Mouse (Mus musculus): ENCODE results near the gene Cryzl1.

The Cryzl1 gene

GRCm38 (mm10) chr16:91688619-91689334 lies 40.0 kb downstream of the Cryzl1 start, which contains the start of gene Donson:
Donson (minus strand) TSS chr16:91688770.
- DNase-seq (ENCODE audit: low spot score): peak; percentile 94

- no peak for DNase-seq (ENCODE audit: low spot score)
These were observed 40.7 kb downstream of the Cryzl1 start for GRCm38 (mm10) chr16:91688023-91688618.

DNA sequence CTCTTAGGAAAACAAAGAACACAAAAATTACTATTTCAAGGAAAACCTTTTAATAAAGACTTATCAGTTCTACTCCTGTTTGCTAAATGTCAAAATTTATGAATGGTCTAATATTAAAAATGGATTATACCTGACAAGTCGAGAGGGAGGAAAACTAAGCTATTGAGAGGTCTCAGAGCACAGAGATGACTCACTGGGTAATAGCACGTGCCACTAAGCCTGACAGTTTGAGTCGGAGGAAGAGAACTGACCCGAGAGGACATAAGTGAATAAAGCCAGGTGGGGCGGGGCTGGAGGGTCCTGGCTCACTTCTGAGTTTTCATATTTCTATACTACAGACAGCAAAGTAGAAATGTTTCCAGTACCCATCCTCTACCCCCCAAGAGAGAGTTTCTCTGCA lies 42.4 kb downstream of the Cryzl1 start:
- DNase-seq (ENCODE audit: low spot score): no peak

DNA sequence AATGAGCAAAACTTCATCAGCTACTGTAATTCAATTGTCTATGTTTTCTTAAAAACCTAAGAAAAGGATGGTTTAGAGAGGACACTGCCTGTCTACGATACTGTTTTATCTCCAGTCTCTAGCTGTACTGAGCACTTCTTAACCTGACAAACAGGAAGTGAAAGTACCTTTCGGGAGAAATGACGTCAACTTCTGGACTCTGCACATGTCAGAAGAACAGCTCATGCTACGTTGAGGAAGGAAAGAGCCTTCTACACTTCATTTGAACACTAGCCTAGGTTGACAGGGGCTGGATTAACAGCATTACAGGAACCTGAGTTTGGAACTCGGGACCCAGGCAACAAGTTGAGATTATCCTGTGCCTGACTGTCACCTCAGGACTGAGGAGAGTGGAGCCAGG lies 43.2 kb downstream of the Cryzl1 start:
- peak; percentile 78 for DNase-seq (ENCODE audit: low spot score)

DNA sequence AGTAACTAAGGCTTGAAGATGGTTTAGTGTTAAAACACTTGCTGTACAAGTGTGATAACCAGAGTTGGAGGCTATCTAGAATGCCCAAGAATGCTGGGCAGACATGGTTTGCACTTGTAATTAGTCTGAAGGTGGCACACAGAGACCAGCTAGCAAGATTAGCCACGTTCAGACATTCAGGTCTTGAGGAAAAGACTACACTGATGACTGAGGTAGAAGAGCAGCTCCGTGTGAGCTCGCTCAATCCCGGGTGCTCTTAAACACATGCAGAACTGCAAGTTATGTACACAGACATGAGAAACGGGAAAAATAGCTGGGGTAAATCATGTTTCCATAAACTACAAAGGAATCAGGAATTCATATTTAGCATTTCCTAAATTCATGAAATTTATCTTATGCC lies 48.1 kb downstream of the Cryzl1 start:
- DNase-seq (ENCODE audit: low spot score): no peak

- DNase-seq (ENCODE audit: low spot score): no peak
These were observed 50.4 kb downstream of the Cryzl1 start for GRCm38 (mm10) chr16:91678147-91678911.

DNA sequence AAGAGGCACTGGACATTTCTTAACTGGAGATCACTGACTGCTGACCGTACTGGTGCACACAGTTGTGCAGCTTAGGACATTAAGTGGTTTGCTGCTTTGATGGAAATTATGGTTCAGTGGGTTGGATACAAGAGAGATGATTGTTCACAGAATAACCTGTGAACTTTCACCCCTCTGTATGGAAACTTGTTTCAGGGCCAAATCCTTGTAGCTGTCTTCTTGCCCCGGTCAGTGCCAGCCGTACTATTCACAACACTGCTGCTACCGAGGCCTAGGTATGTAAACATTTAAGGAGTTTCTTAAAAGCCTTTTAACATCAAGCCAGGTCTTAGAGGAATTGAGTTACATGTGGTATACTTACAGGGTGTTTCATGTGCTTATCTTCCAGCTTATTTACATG lies 54.3 kb downstream of the Cryzl1 start:
- DNase-seq (ENCODE audit: low spot score): no peak

GRCm38 (mm10) chr16:91663795-91664194 lies 65.0 kb downstream of the Cryzl1 start:
- no peak for DNase-seq (ENCODE audit: low spot score)

GRCm38 (mm10) chr16:91662336-91662735 lies 66.4 kb downstream of the Cryzl1 start:
- DNase-seq (ENCODE audit: low spot score): no peak

GRCm38 (mm10) chr16:91661397-91661796 lies 67.4 kb downstream of the Cryzl1 start:
- no peak for DNase-seq (ENCODE audit: low spot score)

GRCm38 (mm10) chr16:91659798-91660197 lies 69.0 kb downstream of the Cryzl1 start:
- DNase-seq (ENCODE audit: low spot score): no peak

DNA sequence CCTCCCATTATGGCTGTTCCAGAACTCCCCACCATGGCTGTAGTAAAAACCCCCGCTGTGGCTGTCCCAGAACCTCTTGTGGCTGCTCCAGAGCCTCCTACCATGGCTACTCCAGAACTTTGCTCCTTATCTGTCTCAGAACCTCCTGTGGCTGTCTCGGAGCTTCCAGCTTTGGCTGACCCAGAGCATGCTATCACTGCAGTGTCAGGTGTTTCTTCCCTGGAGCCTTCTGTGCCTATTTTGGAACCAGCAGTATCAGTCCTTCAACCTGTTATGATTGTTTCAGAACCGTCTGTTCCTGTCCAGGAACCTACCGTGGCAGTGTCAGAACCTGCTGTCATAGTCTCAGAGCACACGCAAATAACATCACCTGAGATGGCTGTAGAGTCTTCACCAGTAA lies 70.3 kb downstream of the Cryzl1 start:
- no peak for DNase-seq (ENCODE audit: low spot score)

GRCm38 (mm10) chr16:91657285-91657684 lies 71.5 kb downstream of the Cryzl1 start:
- DNase-seq (ENCODE audit: low spot score): no peak

GRCm38 (mm10) chr16:91655285-91655684 lies 73.5 kb downstream of the Cryzl1 start:
- no peak for DNase-seq (ENCODE audit: low spot score)

DNA sequence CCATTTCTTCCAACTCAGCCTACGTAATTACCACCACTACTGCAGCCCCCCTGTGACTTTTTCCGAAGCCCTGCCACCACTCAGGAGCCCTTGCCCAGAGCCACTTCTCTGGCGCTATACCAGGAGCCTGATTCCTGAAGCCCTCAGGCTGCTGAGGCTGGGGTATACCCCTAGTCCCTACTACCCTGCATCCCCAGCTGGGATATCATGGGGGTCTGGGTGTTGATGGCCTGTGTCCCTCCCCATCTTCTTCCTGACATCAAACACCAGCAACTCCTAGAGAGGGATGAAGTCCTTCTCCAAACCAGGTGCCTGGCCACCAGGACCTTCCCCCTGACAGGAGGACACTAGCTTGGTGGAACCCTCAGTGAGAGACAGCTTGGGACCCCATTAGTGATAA lies 76.6 kb downstream of the Cryzl1 start:
- DNase-seq (ENCODE audit: low spot score): no peak

DNA sequence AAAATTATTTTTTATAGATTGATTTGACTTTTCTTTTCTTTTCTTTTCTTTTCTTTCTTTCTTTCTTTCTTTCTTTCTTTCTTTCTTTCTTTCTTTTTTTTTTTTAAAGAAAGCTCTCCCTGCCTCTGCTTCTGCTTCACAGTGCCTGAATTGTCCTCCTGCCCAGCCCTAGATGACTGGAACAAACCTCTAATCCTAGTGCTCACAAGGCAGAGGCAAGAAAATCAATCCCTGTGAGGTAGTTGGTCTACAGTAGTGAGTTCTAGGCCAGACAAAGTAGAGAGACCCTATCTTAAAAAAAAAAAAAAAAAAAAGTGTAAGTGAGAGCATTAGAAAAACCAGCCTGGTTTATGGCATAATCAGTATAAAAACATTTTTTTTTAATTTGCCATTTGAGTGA lies 79.0 kb downstream of the Cryzl1 start:
- no peak for DNase-seq (ENCODE audit: low spot score)

- DNase-seq (ENCODE audit: low spot score): no peak
These were observed 79.5 kb downstream of the Cryzl1 start for GRCm38 (mm10) chr16:91649246-91649645.

- no peak for DNase-seq (ENCODE audit: low spot score)
These were observed 80.6 kb downstream of the Cryzl1 start for GRCm38 (mm10) chr16:91648220-91648550.

DNA sequence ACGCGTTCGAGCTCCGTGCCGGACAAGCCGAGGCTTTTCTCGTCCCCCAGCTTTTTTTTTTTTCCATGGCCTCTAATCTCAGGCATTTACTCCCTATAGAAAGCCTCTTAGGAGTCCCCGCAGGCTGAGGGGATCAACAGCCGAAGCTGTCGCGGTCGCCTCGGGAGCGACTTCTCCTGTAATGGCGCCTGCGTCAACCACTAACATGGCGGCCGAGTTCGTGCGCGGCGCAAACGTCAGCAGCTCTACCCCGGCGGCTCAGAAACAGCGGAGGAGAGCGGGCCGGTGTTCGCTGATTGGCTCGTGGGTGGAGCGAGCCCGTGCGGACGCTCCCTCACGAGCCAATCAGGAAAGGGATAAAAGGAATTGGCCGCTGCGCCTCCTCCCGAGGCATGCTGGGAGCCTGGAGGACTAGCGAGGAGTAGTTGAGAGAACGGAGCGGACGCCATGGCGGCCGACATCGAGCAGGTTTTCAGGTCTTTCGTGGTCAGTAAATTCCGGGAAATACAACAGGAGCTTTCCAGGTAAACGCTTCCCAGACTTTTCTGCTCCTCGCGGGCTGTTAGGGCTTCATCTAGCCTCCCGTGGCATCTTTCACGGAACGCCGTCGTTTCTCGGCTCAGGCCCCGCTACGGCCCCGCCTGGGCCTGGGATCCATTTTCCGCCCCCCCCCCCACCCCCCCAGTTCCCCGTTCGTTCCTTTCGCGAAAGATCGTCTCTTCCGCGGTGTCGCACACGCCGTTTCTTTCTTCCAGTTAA lies 81.1 kb downstream of the Cryzl1 start, which contains the start of gene Son:
Son (plus strand) TSS at position 46 of the 759 bp plus-strand sequence.
- DNase-seq (ENCODE audit: low spot score): peak; percentile 98

GRCm38 (mm10) chr16:91646681-91647419 lies 81.9 kb downstream of the Cryzl1 start, which contains the start of gene Gart:
Gart (minus strand) TSS chr16:91646952.
- peak; percentile 94 for DNase-seq (ENCODE audit: low spot score)

GRCm38 (mm10) chr16:91645995-91646602 lies 82.7 kb downstream of the Cryzl1 start:
- DNase-seq (ENCODE audit: low spot score): peak; percentile 71
